Mouse (Mus musculus) lung, adult 2 months (tissue): ENCODE data around the gene Tyw1.

Source experiments
- CTCF ChIP-seq: fragments of 200-500 bp; IDR thresholded peaks from 2 replicates; pipeline ENCODE4 v1.5.1; 2011; ENCODE audit warnings: mild to moderate bottlenecking, low read length, control low read depth; ENCODE audit not compliant: insufficient read depth
- POLR2A ChIP-seq: fragments of 200-500 bp; IDR thresholded peaks from 2 replicates; pipeline ENCODE4 v1.6.1; 2011; ENCODE audit warnings: low read depth, mild to moderate bottlenecking, control low read depth, low read length, borderline replicate concordance; ENCODE audit errors: extremely low read depth

DNA sequence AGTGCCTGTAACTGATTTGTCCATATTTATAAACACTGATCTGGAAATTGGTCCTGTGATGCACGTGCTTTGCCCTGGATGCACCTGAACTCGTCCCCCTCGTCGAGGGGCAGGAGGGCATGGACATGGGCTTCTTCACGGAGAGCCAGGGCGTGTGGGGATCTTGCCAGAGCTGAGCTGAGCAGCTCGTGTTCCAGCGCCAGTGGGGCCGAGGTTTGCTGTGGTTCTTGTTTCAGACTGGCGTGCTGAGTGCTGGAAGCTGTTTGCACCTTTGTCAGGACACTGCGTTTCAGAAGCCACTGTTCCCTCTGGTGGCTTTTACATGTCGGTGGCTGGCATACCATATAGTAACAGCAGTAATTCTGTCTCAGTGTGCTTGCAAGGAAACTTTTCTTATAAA is 14.0 kb upstream of the Tyw1 start:
- TF ChIP-seq POLR2A (no peak), CTCF (no peak)
